Mouse (Mus musculus) forebrain, embryonic 13.5 days (tissue): ENCODE results near the gene B3gnt6. TPM values are rescaled to one million over a fixed set of nuclear protein-coding genes. Genes with fewer than 3 reads are reported as not detected.
A peak's percentile ranks its signal among the peaks of the same experiment; 100 is the strongest.
"Not testable (repeated sequence)": the region's sequence is repeated elsewhere in the genome, so short reads cannot be mapped to it uniquely, and the experiment has no call there.

Experiments used
- ATAC-seq: fragments of 200-750 bp; cut with Nextera tagmentation; 2 replicates; pipeline ENCODE4 v1.8.0; 2017
- H3K27ac ChIP-seq: fragments of 300-500 bp; sonication (generic); 2 replicates; pipeline ENCODE4 v1.5.1; 2015; ENCODE audit warnings: inconsistent platforms, mild to moderate bottlenecking, moderate library complexity
- H3K27me3 ChIP-seq: fragments of 300-500 bp; sonication (generic); 2 replicates; pipeline ENCODE4 v1.6.1; 2015; ENCODE audit warnings: mild to moderate bottlenecking, inconsistent platforms
- H3K36me3 ChIP-seq: fragments of 300-500 bp; sonication (generic); 2 replicates; pipeline ENCODE4 v1.6.1; 2015; ENCODE audit warnings: mild to moderate bottlenecking, inconsistent platforms; ENCODE audit not compliant: poor library complexity, severe bottlenecking
- H3K4me1 ChIP-seq: fragments of 300-500 bp; sonication (generic); 2 replicates; pipeline ENCODE4 v1.6.1; 2015; ENCODE audit warnings: inconsistent platforms
- H3K4me2 ChIP-seq: fragments of 300-500 bp; sonication (generic); 2 replicates; pipeline ENCODE4 v1.6.1; 2015; ENCODE audit warnings: inconsistent platforms, mild to moderate bottlenecking, moderate library complexity
- H3K4me3 ChIP-seq: fragments of 300-500 bp; sonication (generic); 2 replicates; pipeline ENCODE4 v1.5.1; 2015; ENCODE audit warnings: mild to moderate bottlenecking, inconsistent platforms
- H3K9ac ChIP-seq: fragments of 300-500 bp; sonication (generic); 2 replicates; pipeline ENCODE4 v1.6.1; 2015; ENCODE audit warnings: mild to moderate bottlenecking, inconsistent platforms
- H3K9me3 ChIP-seq: fragments of 300-500 bp; sonication (generic); replicated peaks from 2 replicates; pipeline ENCODE4 v1.6.1; 2016; ENCODE audit warnings: inconsistent platforms
- whole genome bisulfite sequencing: fragments of 180-500 bp; shearing (Covaris S2); methylation state at CpG from one replicate; pipeline ENCODE4 v1.1.7; 2015; 5-methylcytosine and 5-hydroxymethylcytosine counted together
- polyA plus RNA-seq: library from polyadenylated mRNA; unstranded; fragments of >200 nt; fragmentation: Nextera tagmentation; extraction: Ambion mirVana; gene quantifications from 2 replicates; pipeline ENCODE4 v1.2.1, GENCODE M21; 2015

B3gnt6 gene
- polyA plus RNA-seq, 1 experiment from 2014 or later = 0.12 TPM

DNA sequence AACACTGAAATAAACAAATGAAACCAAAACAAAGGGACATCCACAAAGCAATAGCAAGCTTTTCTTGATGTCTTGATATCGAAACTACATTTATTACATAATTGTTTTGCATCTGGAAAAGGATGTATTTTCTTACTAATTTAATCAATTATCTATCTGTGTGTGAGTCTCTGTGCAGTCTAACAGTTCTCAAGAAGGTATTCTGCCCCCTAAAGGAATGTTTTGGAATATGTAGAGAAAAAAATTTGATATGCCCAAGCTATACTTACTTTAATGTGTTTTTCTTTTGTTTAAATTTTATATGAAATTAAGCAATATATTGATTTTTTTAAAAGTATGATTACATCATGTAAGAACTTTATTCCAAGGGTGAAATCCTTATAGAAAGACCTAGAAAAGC lies 8.7 kb downstream of the B3gnt6 start:
- peaks cover 74% of the 10 kb centered on the region for H3K27me3 ChIP-seq
- 89% methylated on average over 1 of the region's 1 CpGs for WGBS
- no peaks in the 10 kb centered on the region for H3K36me3 ChIP-seq
- no peak overlapping the region for H3K9ac ChIP-seq
- ATAC-seq = no peak
- peaks cover 38% of the 10 kb centered on the region for H3K4me1 ChIP-seq
- no peaks in the 10 kb centered on the region for H3K9me3 ChIP-seq
- no peak overlapping the region for H3K4me2 ChIP-seq
- no peak overlapping the region for H3K4me3 ChIP-seq
- H3K27ac ChIP-seq = no peak overlapping the region

GRCm38 (mm10) chr7:98189745-98190144 lies 9.5 kb downstream of the B3gnt6 start:
- Histone ChIP-seq H3K9me3 (no peaks in the 10 kb centered on the region), H3K9ac (no peak overlapping the region), H3K27ac (no peak overlapping the region), H3K36me3 (no peaks in the 10 kb centered on the region), H3K4me1 (peaks cover 46% of the 10 kb centered on the region), H3K4me3 (no peak overlapping the region), H3K4me2 (no peak overlapping the region), H3K27me3 (peaks cover 74% of the 10 kb centered on the region)
- ATAC-seq = no peak
- whole genome bisulfite sequencing = 47% methylated on average over 3 of the region's 3 CpGs

DNA sequence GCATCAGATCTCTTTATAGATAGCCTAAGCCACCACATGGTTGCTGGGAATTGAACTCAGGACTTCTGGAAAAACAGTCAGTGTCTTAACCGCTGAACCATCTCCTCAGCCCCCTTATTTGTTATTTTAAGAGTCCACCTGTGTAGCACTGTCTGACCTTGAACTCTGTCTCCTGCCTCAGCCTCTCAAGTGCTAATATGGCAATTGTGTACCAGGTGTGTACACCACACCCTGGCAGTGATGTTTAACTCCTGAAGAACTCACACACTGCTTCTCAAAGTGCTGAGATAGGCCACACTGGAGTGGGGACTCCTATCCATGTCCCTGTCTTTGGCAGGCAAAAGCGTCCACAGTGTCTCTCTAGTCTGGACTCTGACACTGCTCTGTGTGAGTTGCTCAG lies 10.6 kb downstream of the B3gnt6 start:
- 82% methylated on average over 2 of the region's 2 CpGs for WGBS

DNA sequence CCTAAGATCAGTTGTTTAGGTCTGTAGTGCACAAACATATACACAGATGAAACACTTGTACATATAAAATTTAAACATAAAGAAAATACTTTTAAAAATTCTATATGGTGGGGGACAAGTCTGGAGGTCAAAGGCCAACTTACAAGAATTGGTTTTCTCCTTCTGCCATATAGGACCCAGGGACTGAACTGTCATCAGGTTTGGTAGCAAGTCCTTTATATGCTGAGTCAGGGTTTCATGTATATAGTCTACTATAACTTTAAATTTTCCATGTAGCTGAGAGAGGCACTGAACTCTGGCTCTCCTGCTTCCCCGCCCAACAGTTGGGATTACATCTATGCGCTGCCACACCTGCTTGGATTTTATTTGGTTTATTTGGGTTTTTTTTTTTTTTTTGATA lies 11.0 kb downstream of the B3gnt6 start:
- no peak overlapping the region for H3K4me3 ChIP-seq
- no peak overlapping the region for H3K4me2 ChIP-seq
- no peak for ATAC-seq
- H3K9ac ChIP-seq = no peak overlapping the region
- peaks cover 33% of the 10 kb centered on the region for H3K4me1 ChIP-seq
- 100% methylated on average over 2 of the region's 2 CpGs for WGBS
- no peaks in the 10 kb centered on the region for H3K36me3 ChIP-seq
- no peaks in the 10 kb centered on the region for H3K9me3 ChIP-seq
- peaks cover 63% of the 10 kb centered on the region for H3K27me3 ChIP-seq
- no peak overlapping the region for H3K27ac ChIP-seq

More for the DNA sequence above, 10.6 kb downstream of the B3gnt6 start:
- no peak overlapping the region for H3K4me2 ChIP-seq
- H3K9me3 ChIP-seq = no peaks in the 10 kb centered on the region
- no peak overlapping the region for H3K27ac ChIP-seq
- no peaks in the 10 kb centered on the region for H3K36me3 ChIP-seq
- peaks cover 38% of the 10 kb centered on the region for H3K4me1 ChIP-seq
- no peak for ATAC-seq
- H3K9ac ChIP-seq = no peak overlapping the region
- peaks cover 67% of the 10 kb centered on the region for H3K27me3 ChIP-seq
- H3K4me3 ChIP-seq = no peak overlapping the region

DNA sequence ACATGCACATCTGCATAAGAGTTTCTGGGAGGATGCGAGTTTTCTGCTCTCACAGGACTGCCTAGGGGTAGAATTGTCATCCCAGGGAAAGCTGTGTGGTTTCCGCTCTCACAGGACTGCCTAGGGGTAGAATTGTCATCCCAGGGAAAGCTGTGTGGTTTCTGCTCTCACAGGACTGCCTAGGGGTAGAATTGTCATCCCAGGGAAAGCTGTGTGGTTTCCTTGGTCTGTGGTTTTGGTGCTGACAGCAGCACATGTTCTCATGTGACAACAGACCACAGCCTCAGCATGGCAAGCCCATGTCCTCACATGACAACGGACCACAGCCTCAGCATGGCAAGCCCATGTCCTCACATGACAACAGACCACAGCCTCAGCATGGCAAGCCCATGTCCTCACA lies 11.9 kb downstream of the B3gnt6 start:
- not testable (repeated sequence) for ATAC-seq, H3K9me3 ChIP-seq, H3K9ac ChIP-seq, H3K36me3 ChIP-seq, H3K4me3 ChIP-seq, H3K4me2 ChIP-seq
- peaks cover 62% of the 10 kb centered on the region for H3K27me3 ChIP-seq
- peaks cover 31% of the 10 kb centered on the region for H3K4me1 ChIP-seq
- WGBS = 53% methylated on average over 3 of the region's 3 CpGs
- peak overlapping the region; percentile 59 for H3K27ac ChIP-seq

DNA sequence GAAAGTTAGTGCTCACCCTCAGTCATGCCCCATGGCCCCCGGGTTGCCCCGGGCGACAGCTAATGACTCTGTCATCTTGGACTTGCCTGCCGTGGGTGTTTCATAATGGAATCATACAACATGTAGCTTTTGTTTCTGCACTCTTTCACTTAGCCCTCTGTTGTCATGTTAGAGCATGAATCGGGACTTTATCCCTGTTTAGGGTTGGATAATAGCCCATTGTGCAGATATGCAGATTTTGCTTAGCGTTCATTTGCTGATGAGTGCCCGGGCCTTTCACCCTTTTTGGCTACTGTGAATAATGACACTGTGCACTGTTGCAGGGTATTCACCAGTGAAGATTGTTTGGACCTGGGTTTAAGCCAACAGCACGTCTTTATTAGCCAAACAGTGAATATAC lies 12.6 kb downstream of the B3gnt6 start:
- Histone ChIP-seq H3K27me3 (peaks cover 57% of the 10 kb centered on the region), H3K9ac (no peak overlapping the region), H3K36me3 (no peaks in the 10 kb centered on the region), H3K9me3 (no peaks in the 10 kb centered on the region), H3K4me3 (no peak overlapping the region), H3K4me1 (peaks cover 31% of the 10 kb centered on the region), H3K4me2 (no peak overlapping the region; the same call in 1 of the 2 replicates), H3K27ac (no peak overlapping the region)
- ATAC-seq = peak; percentile 94
- 14% methylated on average over 8 of the region's 8 CpGs for WGBS

GRCm38 (mm10) chr7:98185326-98185725 lies 14.0 kb downstream of the B3gnt6 start:
- ATAC-seq = no peak
- Histone ChIP-seq H3K4me1 (peaks cover 31% of the 10 kb centered on the region), H3K4me3 (no peak overlapping the region), H3K9me3 (no peaks in the 10 kb centered on the region), H3K9ac (no peak overlapping the region), H3K4me2 (no peak overlapping the region), H3K27me3 (peaks cover 55% of the 10 kb centered on the region), H3K36me3 (no peaks in the 10 kb centered on the region), H3K27ac (0 out of 2 replicates have a peak overlapping the region, but pooled peaks have one; percentile 41)
- WGBS = 64% methylated on average over 6 of the region's 6 CpGs

- Histone ChIP-seq H3K9me3 (no peaks in the 10 kb centered on the region), H3K4me1 (peaks cover 16% of the 10 kb centered on the region), H3K36me3 (no peaks in the 10 kb centered on the region), H3K27ac (no peak overlapping the region), H3K27me3 (peaks cover 50% of the 10 kb centered on the region), H3K9ac (peak overlapping the region; percentile 77), H3K4me2 (peak overlapping the region; percentile 80), H3K4me3 (peak overlapping the region; percentile 74)
- WGBS = 92% methylated on average over 5 of the region's 5 CpGs
- peak; percentile 49; the same call in 1 of the 2 replicates for ATAC-seq
These were observed 20.6 kb downstream of the B3gnt6 start for GRCm38 (mm10) chr7:98178560-98179231.

GRCm38 (mm10) chr7:98177929-98178559 lies 21.2 kb downstream of the B3gnt6 start, which contains the start of gene Capn5:
TSS of gene Capn5 (minus strand) at chr7:98178274.
- no peak within 1 kb of the TSS for H3K27ac ChIP-seq
- peak; percentile 84 for ATAC-seq
- peak within 1 kb of the TSS; percentile 74 for H3K4me3 ChIP-seq
- H3K27me3 ChIP-seq = peaks cover 49% of the 10 kb centered on the region
- H3K9ac ChIP-seq = peak within 1 kb of the TSS; percentile 77
- WGBS = 2% methylated on average over 41 of the region's 44 CpGs
- H3K36me3 ChIP-seq = no peaks in the 10 kb centered on the region
- H3K9me3 ChIP-seq = no peaks in the 10 kb centered on the region
- peak within 1 kb of the TSS; percentile 80 for H3K4me2 ChIP-seq
- peaks cover 16% of the 10 kb centered on the region for H3K4me1 ChIP-seq

GRCm38 (mm10) chr7:98177566-98177928 lies 21.7 kb downstream of the B3gnt6 start:
- Histone ChIP-seq H3K9ac (peak overlapping the region; percentile 77), H3K27me3 (peaks cover 44% of the 10 kb centered on the region), H3K4me3 (peak overlapping the region; percentile 74), H3K9me3 (no peaks in the 10 kb centered on the region), H3K4me1 (peaks cover 16% of the 10 kb centered on the region), H3K36me3 (no peaks in the 10 kb centered on the region), H3K4me2 (peak overlapping the region; percentile 80), H3K27ac (no peak overlapping the region)
- 4% methylated on average over 9 of the region's 9 CpGs for WGBS
- peak; percentile 52 for ATAC-seq

- Histone ChIP-seq H3K27me3 (peaks cover 42% of the 10 kb centered on the region), H3K4me1 (peaks cover 16% of the 10 kb centered on the region), H3K9me3 (no peaks in the 10 kb centered on the region), H3K36me3 (no peaks in the 10 kb centered on the region), H3K4me2 (peak overlapping the region; percentile 80), H3K4me3 (peak overlapping the region; percentile 74), H3K9ac (peak overlapping the region; percentile 77), H3K27ac (no peak overlapping the region)
- 58% methylated on average over 2 of the region's 2 CpGs for WGBS
- ATAC-seq = peak; percentile 6; the same call in 1 of the 2 replicates
These were observed 22.2 kb downstream of the B3gnt6 start for GRCm38 (mm10) chr7:98177071-98177485.

- Histone ChIP-seq H3K36me3 (no peaks in the 10 kb centered on the region), H3K4me2 (peak overlapping the region; percentile 80), H3K4me3 (peak overlapping the region; percentile 74), H3K9me3 (no peaks in the 10 kb centered on the region), H3K27me3 (peaks cover 39% of the 10 kb centered on the region), H3K4me1 (peaks cover 18% of the 10 kb centered on the region), H3K9ac (peak overlapping the region; percentile 77; the same call in 1 of the 2 replicates), H3K27ac (no peak overlapping the region)
- no peak for ATAC-seq
- WGBS = 75% methylated on average over 8 of the region's 8 CpGs
These were observed 22.8 kb downstream of the B3gnt6 start for GRCm38 (mm10) chr7:98176322-98177070.
